Mouse (Mus musculus): ENCODE data around the gene Angptl2. TPM values are rescaled to one million over a fixed set of nuclear protein-coding genes. Genes with fewer than 3 reads are reported as not detected.
"Not testable (repeated sequence)": the region's sequence is repeated elsewhere in the genome, so short reads cannot be mapped to it uniquely, and the experiment has no call there.

Angptl2 gene
- total RNA-seq, 1 experiment from 2014 or later: 0.12 TPM

DNA sequence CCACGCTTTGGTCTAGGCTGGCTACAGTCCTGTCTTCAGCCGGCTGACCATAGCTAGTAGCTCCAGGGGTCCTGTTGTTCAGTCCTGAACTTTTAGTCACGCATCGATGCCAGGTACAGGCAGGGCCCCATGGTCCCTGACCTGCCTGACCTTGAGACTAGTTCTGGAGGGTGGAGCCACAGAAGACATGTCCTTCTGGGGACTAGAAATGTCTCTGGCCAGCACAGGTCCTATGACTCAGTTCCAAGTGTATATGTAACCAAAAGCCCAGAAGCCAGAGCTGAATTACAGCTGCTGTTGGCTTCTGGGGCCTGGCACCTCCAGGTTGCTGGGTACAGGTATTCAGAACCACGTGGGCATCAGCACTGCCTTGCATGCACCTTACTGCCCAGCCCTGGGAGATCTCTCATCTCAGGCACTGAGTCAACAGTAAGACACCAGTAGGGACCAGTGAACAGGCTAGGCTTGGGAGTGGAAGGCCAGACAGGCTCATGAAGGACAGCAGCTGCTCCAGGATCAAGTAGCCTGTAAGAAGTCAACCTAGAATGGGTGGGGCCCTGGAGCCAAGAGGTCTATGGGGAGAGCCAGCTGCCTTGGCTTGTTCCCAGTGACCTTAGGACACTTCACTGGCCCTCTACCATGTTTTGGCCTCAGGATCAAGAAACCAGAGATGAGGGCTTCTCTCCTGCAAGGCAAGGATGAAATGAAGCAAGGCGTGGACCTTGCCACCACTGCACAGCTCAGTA, 26.8 kb upstream of the Angptl2 start:
- no peak; the same call in 1 of the 2 replicates for ATAC-seq (ENCODE audit: extremely low read depth, insufficient number of reproducible peaks, low FRiP score, poor library complexity, severe bottlenecking)

DNA sequence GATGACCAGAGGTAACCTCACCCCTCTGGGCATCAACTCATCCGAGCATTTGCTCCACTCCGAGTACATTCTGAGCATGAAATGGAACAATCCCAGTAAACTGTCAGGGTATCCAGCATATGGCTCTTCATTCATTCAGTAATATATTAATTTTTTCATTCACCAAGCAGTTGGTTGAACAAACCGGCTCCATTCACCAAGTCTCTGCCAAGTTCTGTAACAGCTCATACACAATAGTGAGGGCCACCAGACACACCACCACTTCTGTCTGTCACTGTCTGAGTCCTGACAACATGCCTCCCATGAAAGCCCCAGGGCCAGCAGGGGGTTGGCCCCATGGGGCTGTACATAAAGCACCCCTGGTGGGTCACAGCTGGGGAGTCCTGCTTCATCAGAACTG, 25.9 kb upstream of the Angptl2 start:
- no peak for ATAC-seq (ENCODE audit: extremely low read depth, insufficient number of reproducible peaks, low FRiP score, poor library complexity, severe bottlenecking)

DNA sequence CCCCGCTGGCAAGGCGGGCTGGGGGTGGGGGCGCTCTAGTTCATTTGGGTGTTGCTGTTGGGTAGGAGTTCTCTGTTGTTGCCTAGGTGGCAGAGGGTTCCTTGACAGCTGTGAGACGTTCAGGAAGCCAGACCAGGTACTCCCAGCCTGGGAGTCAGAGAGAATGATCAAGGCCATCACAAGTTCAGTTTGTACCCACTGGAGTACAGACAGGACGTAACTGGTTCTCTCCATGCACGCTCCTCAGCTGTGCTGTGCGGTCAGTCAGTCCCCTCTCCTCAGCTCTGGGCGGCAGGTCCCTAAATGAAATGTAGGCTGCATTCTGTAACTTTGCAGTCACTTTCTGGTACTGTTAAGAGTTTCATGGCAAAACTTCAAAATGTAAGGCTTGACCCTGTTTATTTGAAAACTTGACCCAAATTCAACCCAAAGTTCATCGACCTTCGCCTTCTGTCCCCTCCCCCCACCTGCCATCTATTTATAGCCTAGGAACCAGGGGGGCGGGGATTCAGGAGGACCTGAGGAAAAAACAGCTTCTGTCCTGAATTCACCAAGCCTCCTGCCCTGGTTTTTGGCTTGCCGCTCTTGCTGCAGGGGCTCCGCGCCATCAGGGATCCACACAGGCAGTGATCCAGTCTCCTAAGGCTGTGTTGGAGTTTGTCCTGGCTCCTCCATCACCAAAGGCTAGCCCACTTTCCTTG, 15.4 kb upstream of the Angptl2 start:
- ATAC-seq (ENCODE audit: extremely low read depth, insufficient number of reproducible peaks, low FRiP score, poor library complexity, severe bottlenecking): no peak

DNA sequence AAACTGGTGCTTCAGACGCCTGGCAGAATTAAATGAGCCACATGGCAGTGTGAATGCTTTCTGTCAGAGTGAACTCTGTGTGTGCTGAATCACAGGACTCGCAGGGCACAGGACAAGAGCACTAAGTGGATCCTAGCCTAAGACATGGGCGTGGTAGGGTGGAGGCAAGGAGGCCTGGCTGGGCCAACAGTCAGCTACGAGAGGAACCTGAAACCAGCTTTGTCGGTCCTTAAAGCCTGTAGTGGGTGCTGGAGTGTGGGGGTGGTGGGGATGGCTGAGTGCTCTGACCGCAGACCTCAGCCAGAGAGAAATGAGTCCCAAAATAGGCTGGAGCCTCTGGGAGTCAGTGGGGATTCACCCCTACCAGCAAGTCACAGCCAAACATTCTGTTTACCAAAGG, 12.6 kb upstream of the Angptl2 start:
- ATAC-seq (ENCODE audit: extremely low read depth, insufficient number of reproducible peaks, low FRiP score, poor library complexity, severe bottlenecking): peak; percentile 17; the same call in 1 of the 2 replicates

DNA sequence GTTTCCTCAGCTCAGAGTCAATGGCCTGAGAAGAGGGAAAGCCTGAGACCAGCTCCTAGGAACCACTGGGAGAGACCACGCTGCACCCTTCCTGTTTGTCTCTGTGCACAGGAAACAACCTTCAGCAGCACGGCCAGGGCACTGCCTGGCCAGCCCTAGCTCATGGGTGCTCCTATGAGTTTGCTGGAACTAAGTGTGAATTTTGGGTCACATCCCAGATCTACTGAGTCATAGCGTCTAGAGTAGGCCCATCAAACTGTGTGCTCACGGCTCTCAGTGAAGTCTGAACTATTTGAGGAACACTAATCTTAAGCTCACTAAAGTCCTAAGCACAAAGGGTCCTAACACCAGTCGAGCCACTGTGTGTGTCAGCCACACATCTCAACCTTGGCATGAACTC, 10.9 kb upstream of the Angptl2 start:
- no peak for ATAC-seq (ENCODE audit: extremely low read depth, insufficient number of reproducible peaks, low FRiP score, poor library complexity, severe bottlenecking)

DNA sequence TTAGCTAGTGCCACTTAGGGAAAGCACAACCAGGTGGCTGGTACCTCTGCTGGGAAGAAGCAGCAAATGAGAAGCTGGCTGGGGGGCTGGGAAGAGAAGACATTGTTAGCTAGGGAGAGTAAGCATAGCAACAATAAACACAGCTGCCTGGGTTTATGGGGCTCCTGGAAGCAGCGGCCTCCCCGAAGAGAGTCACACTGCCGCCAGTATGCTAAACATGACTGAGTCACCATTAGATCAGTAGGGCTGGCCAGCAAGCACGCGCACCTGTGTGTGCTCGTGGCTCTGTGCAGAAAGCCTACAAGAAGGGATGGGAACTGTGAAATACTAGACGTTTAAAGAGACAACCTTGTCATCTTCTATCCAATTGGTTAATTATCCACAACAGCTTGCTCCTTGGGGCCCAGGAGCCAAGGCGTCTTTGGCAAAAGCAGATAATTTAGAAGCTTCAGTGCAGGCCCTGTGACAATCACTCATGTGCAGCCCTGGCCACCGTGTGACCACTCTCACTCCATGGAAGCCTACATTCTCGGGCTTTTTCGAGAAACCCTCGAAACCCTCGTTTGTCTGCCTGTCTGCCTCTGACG, 9.8 kb upstream of the Angptl2 start:
- ATAC-seq (ENCODE audit: extremely low read depth, insufficient number of reproducible peaks, low FRiP score, poor library complexity, severe bottlenecking): no peak

DNA sequence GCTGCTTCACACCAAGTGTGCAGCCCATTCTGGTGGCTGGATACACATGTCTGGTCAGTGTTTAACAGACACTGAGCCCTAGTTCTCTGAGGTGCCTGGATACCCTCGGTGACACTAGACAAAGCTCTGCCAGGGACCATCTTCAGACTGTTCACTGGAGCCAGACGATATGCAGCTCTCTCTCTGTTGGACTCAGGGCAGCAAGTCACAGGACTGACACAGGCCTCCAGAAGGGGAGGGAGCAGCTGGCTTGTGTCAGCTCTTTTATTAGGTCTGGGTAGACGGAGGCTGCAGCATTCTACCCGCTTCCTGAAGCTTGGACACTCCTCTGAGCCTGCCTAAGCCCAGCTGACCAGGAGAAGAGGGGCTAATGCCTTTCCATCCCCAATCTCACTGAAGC, 8.8 kb upstream of the Angptl2 start:
- ATAC-seq (ENCODE audit: extremely low read depth, insufficient number of reproducible peaks, low FRiP score, poor library complexity, severe bottlenecking): no peak

DNA sequence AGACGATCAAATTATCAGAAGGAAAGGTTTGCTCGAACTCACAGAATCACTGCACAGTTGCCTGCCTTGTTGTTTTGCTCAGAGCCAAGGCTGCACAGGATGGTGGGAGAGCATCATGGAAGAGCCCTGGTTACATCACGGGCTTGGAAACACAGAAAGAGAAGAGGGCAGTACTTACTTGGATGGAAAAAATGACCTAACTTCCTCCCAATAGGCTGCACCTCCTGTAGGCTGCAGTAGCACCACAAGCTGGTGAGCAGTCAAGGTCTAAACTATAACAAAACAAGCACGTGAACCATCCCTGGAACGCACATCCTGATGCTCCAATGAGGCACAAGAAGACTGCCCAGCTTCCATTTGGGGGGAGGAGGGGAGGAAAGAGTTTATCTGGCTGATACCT, 7.7 kb upstream of the Angptl2 start:
- no peak for ATAC-seq (ENCODE audit: extremely low read depth, insufficient number of reproducible peaks, low FRiP score, poor library complexity, severe bottlenecking)

DNA sequence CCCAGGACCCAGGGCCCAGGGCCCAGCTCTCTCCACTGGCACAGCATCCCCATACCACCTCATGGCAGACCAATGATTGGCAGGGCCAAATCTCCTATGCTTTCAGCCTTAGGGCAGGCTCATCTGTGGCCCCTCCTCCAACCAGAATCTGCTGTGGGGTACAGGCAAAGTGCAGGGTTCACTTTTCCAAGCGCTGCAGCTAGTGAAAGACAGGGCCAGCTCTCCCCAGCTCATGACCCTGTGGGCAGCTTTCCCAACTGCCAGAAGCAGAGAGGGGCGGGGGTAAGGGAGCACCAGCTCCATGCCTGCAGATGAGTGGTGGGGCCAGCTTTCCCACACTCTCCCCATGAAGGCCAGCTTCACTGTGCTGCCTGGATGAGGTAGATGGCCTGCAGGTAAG, 5.0 kb upstream of the Angptl2 start:
- no peak for ATAC-seq (ENCODE audit: extremely low read depth, insufficient number of reproducible peaks, low FRiP score, poor library complexity, severe bottlenecking)

DNA sequence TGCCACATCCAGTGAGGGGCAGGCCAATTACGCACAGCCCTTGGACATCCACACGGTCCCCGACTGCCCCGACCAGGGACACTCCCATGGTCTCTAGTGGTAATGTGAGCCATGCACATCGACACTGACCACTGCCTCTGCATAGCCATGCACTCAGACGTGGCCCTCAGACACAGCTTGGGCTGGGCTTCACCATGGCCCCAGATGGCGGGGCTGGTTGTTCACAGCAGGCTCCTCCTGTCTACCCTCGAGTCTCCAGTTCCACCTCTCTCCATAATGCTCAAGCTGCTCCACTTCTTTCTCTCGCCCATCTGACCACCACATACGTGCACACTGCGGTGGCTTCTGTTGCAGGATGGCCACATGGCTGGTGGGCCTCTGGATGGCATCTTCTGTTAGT, 4.6 kb upstream of the Angptl2 start:
- not testable (repeated sequence) for ATAC-seq (ENCODE audit: extremely low read depth, insufficient number of reproducible peaks, low FRiP score, poor library complexity, severe bottlenecking)

DNA sequence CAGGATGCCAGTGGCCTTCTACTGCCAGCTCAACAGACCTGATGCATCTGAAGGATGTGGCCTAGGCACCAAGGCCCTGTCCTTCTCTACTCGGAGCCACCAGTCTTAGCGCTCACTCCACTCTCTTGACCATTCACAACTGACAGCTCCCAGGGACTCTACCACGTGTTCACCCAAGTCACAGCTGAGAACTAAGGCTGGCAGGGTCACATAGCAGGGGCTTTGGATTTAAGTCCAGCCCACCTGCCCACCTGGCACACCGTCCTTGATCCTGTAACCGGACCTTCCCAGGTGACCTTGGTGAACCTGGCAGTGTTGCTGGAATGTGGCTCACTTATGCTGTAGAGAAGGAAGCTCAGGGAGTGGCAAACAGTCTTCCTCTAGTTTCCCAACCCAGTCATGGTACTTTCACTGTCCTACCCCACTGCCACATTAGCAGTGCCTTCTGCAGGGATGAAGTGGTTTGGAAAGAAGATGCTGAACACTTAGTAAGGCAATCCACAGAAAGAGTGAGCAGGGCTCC, 631 bp upstream of the Angptl2 start:
- no peak for ATAC-seq (ENCODE audit: extremely low read depth, insufficient number of reproducible peaks, low FRiP score, poor library complexity, severe bottlenecking)

DNA sequence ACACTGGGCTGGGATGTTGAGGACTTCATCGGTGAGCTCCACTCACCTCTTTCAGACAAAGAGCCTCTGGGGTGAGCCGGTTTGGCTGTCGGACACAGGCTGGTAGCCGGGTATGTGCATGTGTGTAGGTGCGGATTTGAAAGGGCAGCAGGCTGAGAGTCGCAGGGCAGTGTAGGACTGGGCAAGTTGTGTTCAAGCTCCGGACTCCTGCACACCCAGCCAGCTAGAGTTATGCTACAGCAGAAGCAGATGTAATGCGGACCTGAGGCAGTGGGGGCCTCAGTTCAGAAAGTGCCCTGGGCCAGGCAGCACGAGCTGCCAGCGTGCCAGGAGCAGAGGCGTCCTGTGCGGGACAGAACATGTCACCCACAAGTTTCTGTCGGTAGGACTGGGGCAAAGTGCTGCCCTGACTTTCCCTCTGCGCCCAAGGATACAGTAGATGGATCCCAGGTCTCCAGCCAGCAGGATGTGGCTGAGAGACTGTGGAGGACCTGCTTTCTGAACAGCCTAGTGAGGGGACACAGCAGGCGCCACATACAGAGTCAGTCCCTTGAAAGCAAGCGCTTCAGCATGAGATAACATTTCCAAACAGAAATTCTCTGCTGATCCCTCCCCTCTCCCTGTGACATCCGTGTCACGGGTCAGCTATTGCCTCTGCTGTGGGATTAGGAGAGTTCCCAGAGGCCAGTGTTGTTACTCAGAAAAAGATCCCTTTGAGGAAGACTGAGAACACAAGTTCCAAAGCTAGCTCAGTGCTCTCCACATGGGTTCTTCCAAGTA, 966 bp downstream of the Angptl2 start:
- ATAC-seq (ENCODE audit: extremely low read depth, insufficient number of reproducible peaks, low FRiP score, poor library complexity, severe bottlenecking): no peak

DNA sequence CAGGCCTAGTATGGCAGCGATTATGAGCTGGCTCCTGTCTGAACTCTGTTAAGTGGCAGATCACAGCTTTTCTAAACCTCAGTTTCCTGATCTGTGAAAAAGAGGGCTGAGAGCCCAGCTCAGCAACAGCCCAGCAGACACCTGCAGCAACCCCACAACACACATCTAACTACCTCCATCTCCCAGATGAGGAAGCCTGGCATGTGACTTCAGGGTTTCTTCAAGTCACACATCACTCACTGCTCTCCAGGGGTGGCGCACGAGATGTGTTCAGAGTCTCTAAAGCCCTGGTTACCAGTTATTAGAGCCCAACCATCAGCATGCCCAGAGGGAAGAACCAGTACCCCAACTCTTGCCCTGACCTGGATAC, 1.5 kb downstream of the Angptl2 start:
- ATAC-seq (ENCODE audit: extremely low read depth, insufficient number of reproducible peaks, low FRiP score, poor library complexity, severe bottlenecking): no peak

DNA sequence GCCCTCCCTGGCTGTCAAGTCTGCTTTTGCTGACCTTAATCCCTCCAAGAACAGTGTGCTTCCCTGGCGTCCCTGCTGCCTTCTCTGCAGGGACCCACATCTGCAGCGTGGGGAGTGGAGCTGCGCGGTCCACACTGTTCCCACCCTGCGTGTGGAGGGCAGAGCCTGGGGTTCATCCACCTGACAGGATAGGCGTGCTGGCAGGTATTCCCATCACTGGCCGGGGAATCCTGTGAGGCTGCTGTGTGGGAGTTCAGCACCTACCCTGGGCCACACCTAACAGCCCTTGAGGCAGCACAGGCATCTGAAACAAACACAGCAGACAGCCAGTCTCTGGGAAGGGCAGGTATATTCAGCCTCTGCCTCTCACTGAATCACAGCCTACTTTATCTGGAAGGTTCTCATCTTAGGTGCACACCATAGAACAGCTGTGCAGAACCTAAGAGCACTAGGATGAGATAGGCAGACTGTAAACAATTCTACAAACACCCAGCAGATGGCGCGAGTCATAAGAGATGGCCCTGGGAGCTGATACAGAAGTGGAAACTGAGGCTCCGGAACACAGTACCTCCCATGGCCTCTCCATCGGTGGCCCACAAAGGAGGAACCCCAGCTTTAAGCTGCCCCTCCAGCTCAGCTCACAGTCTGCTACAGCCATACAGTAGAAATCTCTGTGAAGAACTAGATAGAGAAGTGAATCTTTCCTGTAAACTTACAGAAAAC, 3.2 kb downstream of the Angptl2 start:
- ATAC-seq (ENCODE audit: extremely low read depth, insufficient number of reproducible peaks, low FRiP score, poor library complexity, severe bottlenecking): no peak

DNA sequence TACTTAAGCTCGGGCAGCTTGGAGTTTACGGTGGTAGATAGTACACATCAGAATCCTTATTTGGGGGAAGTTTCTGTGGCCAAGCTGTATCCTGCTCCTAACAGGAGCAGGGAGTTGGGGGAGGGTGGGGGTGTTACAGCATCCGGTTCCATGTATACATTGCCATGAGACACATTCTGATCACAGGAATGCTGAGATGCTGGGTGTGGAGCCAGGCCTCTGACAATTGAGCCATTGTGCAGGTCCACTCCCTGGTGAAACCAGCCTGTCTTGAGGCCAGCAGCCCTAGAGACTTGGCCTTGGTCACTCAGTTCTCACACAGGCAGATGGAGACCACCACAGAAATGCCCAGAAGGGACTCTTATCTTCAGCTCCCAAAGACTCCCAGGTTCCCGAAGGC, 3.8 kb downstream of the Angptl2 start:
- ATAC-seq (ENCODE audit: extremely low read depth, insufficient number of reproducible peaks, low FRiP score, poor library complexity, severe bottlenecking): no peak

DNA sequence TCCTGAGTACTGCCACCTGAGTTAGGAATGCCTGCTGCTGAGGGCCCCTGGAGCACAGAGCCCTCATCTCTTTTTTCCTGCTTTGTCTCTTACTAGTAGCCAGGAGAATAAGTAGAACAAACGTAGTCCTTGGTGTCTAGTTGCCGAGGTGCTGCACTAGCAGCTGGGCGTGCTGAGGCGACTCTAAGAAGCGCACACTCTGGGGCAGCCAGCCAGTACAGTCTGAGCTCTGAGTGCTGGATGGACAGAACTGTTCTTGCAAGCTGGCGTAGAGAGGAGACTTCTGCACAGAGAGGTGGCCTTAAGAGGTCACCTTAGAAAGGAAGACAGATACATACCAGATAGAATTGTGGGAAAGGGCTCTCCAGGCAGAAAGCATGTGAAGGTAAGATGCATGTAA, 4.4 kb downstream of the Angptl2 start:
- ATAC-seq (ENCODE audit: extremely low read depth, insufficient number of reproducible peaks, low FRiP score, poor library complexity, severe bottlenecking): no peak

DNA sequence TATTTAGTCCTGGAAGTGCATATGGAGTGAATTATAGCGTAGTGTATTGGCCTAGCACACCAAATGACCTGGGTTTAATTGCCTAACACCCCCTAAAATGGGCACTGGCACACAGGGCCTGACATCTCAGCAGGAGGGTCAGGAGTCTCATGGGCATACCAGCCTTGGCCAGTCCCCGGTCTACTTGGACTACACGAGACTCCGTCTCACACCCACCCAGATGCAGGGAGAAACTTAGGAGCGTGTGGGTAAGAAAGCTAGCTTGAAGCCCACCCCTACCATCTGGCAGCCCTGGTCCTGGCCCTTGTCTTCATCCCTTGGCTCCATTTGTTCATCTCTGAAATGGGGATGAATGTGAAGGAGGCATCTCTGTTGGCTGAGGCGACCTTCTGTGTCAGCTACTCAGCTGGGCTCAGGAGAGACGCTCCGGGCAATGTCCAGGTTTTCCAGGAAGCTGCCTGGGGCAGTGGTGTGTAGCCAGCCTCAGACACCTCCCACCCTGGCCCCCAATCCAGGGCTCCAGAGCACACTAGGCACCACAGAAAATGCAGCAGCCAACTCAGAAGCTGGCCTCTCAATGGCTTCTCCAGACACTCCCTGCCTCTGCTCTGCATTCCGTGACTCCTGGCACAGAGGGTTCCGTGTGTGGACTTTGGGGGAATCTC, 4.9 kb downstream of the Angptl2 start:
- ATAC-seq (ENCODE audit: extremely low read depth, insufficient number of reproducible peaks, low FRiP score, poor library complexity, severe bottlenecking): no peak

DNA sequence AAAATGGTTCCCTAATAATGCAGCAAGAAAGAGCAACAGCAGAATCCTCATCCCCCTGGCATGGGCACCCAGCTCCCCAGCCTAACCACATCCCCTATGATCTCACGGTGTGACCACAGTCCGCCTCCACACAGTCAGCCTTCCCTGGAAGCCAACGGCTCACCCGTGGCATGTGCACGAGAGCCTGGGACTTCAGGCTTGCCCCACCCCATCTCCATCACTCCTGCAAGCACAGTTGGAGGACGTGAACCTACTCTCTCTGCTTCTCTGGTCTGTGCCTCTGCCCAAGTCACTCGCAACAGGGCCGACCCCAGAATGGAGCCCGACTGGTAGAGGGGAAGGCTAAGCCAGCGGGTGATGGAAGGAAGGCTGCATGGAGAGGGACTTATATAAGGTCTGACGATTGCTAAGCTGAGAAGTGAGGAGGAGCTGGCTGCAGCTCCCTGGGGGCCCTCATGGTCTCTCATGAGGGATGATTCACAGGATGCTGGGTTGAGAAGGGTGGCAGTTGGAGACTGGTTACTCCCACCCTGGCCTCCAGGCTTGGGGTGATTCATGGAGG, 5.6 kb downstream of the Angptl2 start:
- no peak for ATAC-seq (ENCODE audit: extremely low read depth, insufficient number of reproducible peaks, low FRiP score, poor library complexity, severe bottlenecking)
